13 mouse cellular contexts compared by ENCODE assay signal in genomic region chr5:66398530-66399263, GRCm38 (mm10).
DNase-seq lines count a peak whose midpoint lies in the region; ATAC-seq and TF ChIP-seq lines count a peak whose summit lies in the region.
"Had no signal": no experiment of that assay in that cellular context is flagged by ENCODE, and none has a peak within 500 bp of the region (broad histone marks: within the 10 kb centered on the region; RNA-seq: fewer than 3 reads in every experiment).

No protein-coding gene starts in this region.

- TF ChIP-seq CTCF in hindbrain, postnatal 0 days (IDR thresholded peaks at IDR 0.05; ENCODE audit: low read depth), result no peak

- H3K27me3 ChIP-seq in hindbrain, embryonic 14.5 days (ENCODE audit: control insufficient read depth, insufficient read depth, low read length), result no peaks in the 10 kb centered on the region
- no peaks in the 10 kb centered on the region for H3K27me3 ChIP-seq in hindbrain, postnatal 0 days (ENCODE audit: insufficient read depth, low read length)
- H3K27me3 ChIP-seq in intestine, embryonic 14.5 days (replicated peaks; ENCODE audit: control insufficient read depth, insufficient read depth, low read length), result no peaks in the 10 kb centered on the region
- no peaks in the 10 kb centered on the region for H3K27me3 ChIP-seq in kidney, embryonic 14.5 days (ENCODE audit: control insufficient read depth, insufficient read depth, low read length)
- H3K27me3 ChIP-seq in stomach, embryonic 16.5 days (ENCODE audit: control insufficient read depth, insufficient read depth, low read length), result no peaks in the 10 kb centered on the region
- H3K27me3 ChIP-seq: hindbrain, embryonic 12.5 days had no signal

- no peak for ATAC-seq in hindbrain, embryonic 14.5 days (ENCODE audit: low FRiP score)
- no peak for ATAC-seq in hindbrain, postnatal 0 days
- peak; percentile 75 for ATAC-seq in intestine, embryonic 14.5 days (replicated peaks; ENCODE audit: low FRiP score, low TSS enrichment, low read depth)
- ATAC-seq in kidney, embryonic 14.5 days (ENCODE audit: low FRiP score, low TSS enrichment), result peak; percentile 66; the same call in 1 of the 2 replicates
- peak; percentile 66; the same call in 1 of the 2 replicates for ATAC-seq in stomach, embryonic 16.5 days (ENCODE audit: insufficient read depth, low FRiP score)

- peak overlapping the region; percentile 29; the same call in 1 of the 2 replicates for H3K27ac ChIP-seq in hindbrain, embryonic 14.5 days
- no peak overlapping the region for H3K27ac ChIP-seq in hindbrain, postnatal 0 days
- H3K27ac ChIP-seq in intestine, embryonic 14.5 days (ENCODE audit: low read depth), result no peak overlapping the region
- H3K27ac ChIP-seq in kidney, embryonic 14.5 days (ENCODE audit: low read depth, low read length), result no peak overlapping the region; the same call in 1 of the 2 replicates
- H3K27ac ChIP-seq in stomach, embryonic 16.5 days (ENCODE audit: low read length), result no peak overlapping the region

- WGBS in hindbrain, embryonic 14.5 days, result 91% methylated on average over 5 of the region's 5 CpGs
- 96% methylated on average over 5 of the region's 5 CpGs for WGBS in hindbrain, postnatal 0 days
- WGBS in intestine, embryonic 14.5 days, result 72% methylated on average over 5 of the region's 5 CpGs
- 73% methylated on average over 5 of the region's 5 CpGs for WGBS in kidney, embryonic 14.5 days
- 65% methylated on average over 5 of the region's 5 CpGs for WGBS in stomach, embryonic 16.5 days

- no peaks in the 10 kb centered on the region for H3K36me3 ChIP-seq in hindbrain, embryonic 14.5 days (replicated peaks; ENCODE audit: control insufficient read depth, insufficient read depth)
- no peaks in the 10 kb centered on the region for H3K36me3 ChIP-seq in hindbrain, postnatal 0 days (ENCODE audit: insufficient read depth, low read length)
- H3K36me3 ChIP-seq in intestine, embryonic 14.5 days (ENCODE audit: control insufficient read depth, insufficient read depth, low read length), result no peaks in the 10 kb centered on the region
- no peaks in the 10 kb centered on the region for H3K36me3 ChIP-seq in kidney, embryonic 14.5 days (ENCODE audit: control insufficient read depth, insufficient read depth, low read length)
- H3K36me3 ChIP-seq in stomach, embryonic 16.5 days (ENCODE audit: control insufficient read depth, insufficient read depth, low read length), result no peaks in the 10 kb centered on the region
- H3K36me3 ChIP-seq: hindbrain, embryonic 12.5 days had no signal

- DNase-seq in hindbrain, embryonic 14.5 days (ENCODE audit: low spot score), result no peak
- no peak for DNase-seq in hindbrain, postnatal 0 days (ENCODE audit: low spot score)
- no peak for DNase-seq in intestine, embryonic 14.5 days (ENCODE audit: low spot score)
- DNase-seq in urinary bladder, adult 2 months (ENCODE audit: low spot score), result no peak
- DNase-seq in cerebellum, postnatal 10 days, result no peak
- DNase-seq: cerebellum, adult 11 months; layer of hippocampus, adult 9-11 months; lung, embryonic 14.5 days; thymus, postnatal 14 days had no signal

- no peak overlapping the region for H3K9ac ChIP-seq in hindbrain, embryonic 14.5 days
- H3K9ac ChIP-seq in hindbrain, postnatal 0 days (replicated peaks; ENCODE audit: low read length), result no peak overlapping the region
- H3K9ac ChIP-seq in intestine, embryonic 14.5 days (ENCODE audit: low read length), result no peak overlapping the region
- H3K9ac ChIP-seq in kidney, embryonic 14.5 days (ENCODE audit: low read depth, low read length), result no peak overlapping the region
- H3K9ac ChIP-seq in stomach, embryonic 16.5 days (ENCODE audit: low read length), result no peak overlapping the region
- H3K9ac ChIP-seq: hindbrain, embryonic 12.5 days; lung, embryonic 14.5 days had no signal

- H3K4me2 ChIP-seq in hindbrain, embryonic 14.5 days (replicated peaks), result no peak overlapping the region
- H3K4me2 ChIP-seq in hindbrain, postnatal 0 days (ENCODE audit: low read depth, low read length), result no peak overlapping the region
- H3K4me2 ChIP-seq in intestine, embryonic 14.5 days (ENCODE audit: low read length), result no peak overlapping the region
- no peak overlapping the region for H3K4me2 ChIP-seq in kidney, embryonic 14.5 days (replicated peaks; ENCODE audit: low read depth, low read length)
- no peak overlapping the region for H3K4me2 ChIP-seq in stomach, embryonic 16.5 days (ENCODE audit: low read depth, low read length)
- H3K4me2 ChIP-seq: hindbrain, embryonic 12.5 days; lung, embryonic 14.5 days had no signal

- peaks cover 7% of the 10 kb centered on the region; the same call in 1 of the 2 replicates for H3K4me1 ChIP-seq in hindbrain, embryonic 14.5 days (replicated peaks; ENCODE audit: control insufficient read depth, insufficient read depth, low read length)
- H3K4me1 ChIP-seq in hindbrain, postnatal 0 days (ENCODE audit: insufficient read depth, low read length), result no peaks in the 10 kb centered on the region
- no peaks in the 10 kb centered on the region for H3K4me1 ChIP-seq in intestine, embryonic 14.5 days (replicated peaks; ENCODE audit: control insufficient read depth, insufficient read depth, low read length)
- no peaks in the 10 kb centered on the region; the same call in 1 of the 2 replicates for H3K4me1 ChIP-seq in kidney, embryonic 14.5 days (ENCODE audit: control insufficient read depth, insufficient read depth, low read length)
- peaks cover 4% of the 10 kb centered on the region; the same call in 1 of the 2 replicates for H3K4me1 ChIP-seq in stomach, embryonic 16.5 days (ENCODE audit: control insufficient read depth, insufficient read depth, low read length)

- no peak overlapping the region for H3K4me3 ChIP-seq in hindbrain, embryonic 14.5 days (replicated peaks; ENCODE audit: low read length)
- H3K4me3 ChIP-seq in hindbrain, postnatal 0 days (ENCODE audit: low read length), result no peak overlapping the region
- no peak overlapping the region for H3K4me3 ChIP-seq in intestine, embryonic 14.5 days (ENCODE audit: low read depth, low read length)
- no peak overlapping the region for H3K4me3 ChIP-seq in kidney, embryonic 14.5 days (ENCODE audit: low read length)
- H3K4me3 ChIP-seq in stomach, embryonic 16.5 days (replicated peaks; ENCODE audit: low read length), result no peak overlapping the region
- H3K4me3 ChIP-seq: erythroblast, embryonic 14.5 days; hindbrain, embryonic 12.5 days had no signal

- no peaks in the 10 kb centered on the region for H3K9me3 ChIP-seq in hindbrain, embryonic 14.5 days (ENCODE audit: control insufficient read depth, low read length)
- H3K9me3 ChIP-seq in hindbrain, postnatal 0 days (ENCODE audit: low read length), result no peaks in the 10 kb centered on the region
- H3K9me3 ChIP-seq in intestine, embryonic 14.5 days (ENCODE audit: control insufficient read depth, low read length), result no peaks in the 10 kb centered on the region
- H3K9me3 ChIP-seq in kidney, embryonic 14.5 days (ENCODE audit: control insufficient read depth, low read length), result no peaks in the 10 kb centered on the region
- H3K9me3 ChIP-seq in stomach, embryonic 16.5 days (replicated peaks; ENCODE audit: control insufficient read depth, low read length), result no peaks in the 10 kb centered on the region
- H3K9me3 ChIP-seq: hindbrain, embryonic 12.5 days had no signal

Comparison
In these comparisons a context has a peak if more than half of its experiments do, and no peak if none do; other contexts are left out.
1. ATAC-seq: peak in intestine, embryonic 14.5 days (single experiment), kidney, embryonic 14.5 days (single experiment) and stomach, embryonic 16.5 days (single experiment); none in hindbrain, embryonic 14.5 days (single experiment) and hindbrain, postnatal 0 days (single experiment).